Mouse (Mus musculus): ENCODE data around the gene Zdhhc7.

DNA sequence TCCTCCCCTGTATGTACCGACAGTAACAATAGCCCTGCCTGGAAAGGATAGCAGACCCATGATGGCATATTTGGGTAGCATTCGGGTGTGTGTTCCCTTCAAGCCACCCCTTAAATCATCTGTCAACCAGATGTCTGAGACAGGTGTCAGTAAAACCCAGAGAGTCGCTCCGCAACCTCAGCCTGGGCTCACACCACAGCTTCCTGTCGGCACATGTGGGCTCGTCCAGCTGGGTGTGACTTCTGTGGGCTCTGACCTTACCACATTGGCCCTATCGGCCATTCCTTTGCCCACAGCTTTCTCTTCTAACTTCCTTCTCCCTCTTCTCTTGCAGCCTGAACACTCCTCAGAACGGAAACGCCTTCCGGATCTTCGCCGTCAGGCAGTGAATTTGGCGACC, 51.3 kb downstream of the Zdhhc7 start:
- TF ChIP-seq CTCF (IDR thresholded peaks at IDR 0.05; ENCODE audit: borderline replicate concordance, insufficient read depth, low read length), result no peak
- no peak for TF ChIP-seq POLR2A (IDR thresholded peaks at IDR 0.05; ENCODE audit: low read depth, low read length)
